Mouse (Mus musculus): Measurements from ENCODE around the gene Susd6. TPM values are rescaled to one million over a fixed set of nuclear protein-coding genes. Genes with fewer than 3 reads are reported as not detected.

The Susd6 gene
- polyA plus RNA-seq, 1 experiment from 2014 or later = 21.5 TPM

DNA sequence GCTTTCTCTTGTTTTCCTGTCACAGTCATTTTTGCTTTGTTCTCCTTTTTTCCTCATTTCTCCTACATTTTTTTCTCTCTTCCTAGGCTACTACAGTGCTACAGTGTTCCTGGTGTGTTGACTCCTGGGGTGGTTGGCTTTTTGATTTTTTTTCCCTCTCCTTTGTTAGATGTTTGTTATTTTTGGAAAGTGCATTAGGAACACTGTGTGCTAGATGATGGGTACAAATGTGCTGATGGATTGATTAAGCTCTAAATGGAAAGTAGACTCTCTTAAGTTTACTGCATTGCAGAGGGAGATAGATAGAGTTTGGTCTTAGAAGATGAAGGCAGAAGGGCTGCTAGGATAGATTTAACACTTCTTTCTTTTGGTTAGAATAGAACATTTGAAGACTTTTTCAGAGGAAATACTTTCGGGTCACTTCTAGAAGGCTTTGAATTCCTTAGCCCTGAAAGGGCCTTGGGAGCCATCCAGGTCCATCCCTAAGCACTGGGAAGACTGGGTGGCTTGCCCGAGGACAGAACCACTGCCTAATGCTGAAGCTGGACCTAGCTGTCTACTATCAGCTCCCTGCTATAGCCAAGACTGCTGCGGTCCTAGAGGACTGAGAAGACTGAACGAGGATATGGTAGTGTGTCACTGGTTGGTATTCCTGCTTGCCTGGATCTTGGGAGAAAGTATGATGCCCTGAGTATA is 31.1 kb downstream of the Susd6 start:
- Histone ChIP-seq H3K27me3 (ENCODE audit: control insufficient read depth, insufficient read depth, low read length) (no peaks in the 10 kb centered on the region), H3K4me1 (replicated peaks; ENCODE audit: control insufficient read depth, insufficient read depth, low read length) (no peaks in the 10 kb centered on the region; the same call in 1 of the 2 replicates), H3K36me3 (ENCODE audit: control insufficient read depth, insufficient read depth, low read length) (no peaks in the 10 kb centered on the region), H3K4me3 (ENCODE audit: low read depth, low read length) (no peak overlapping the region), H3K9ac (ENCODE audit: low read length) (no peak overlapping the region), H3K4me2 (ENCODE audit: low read depth, low read length, severe bottlenecking) (no peak overlapping the region), H3K9me3 (ENCODE audit: control insufficient read depth, low read length) (no peaks in the 10 kb centered on the region), H3K27ac (ENCODE audit: low read depth, low read length) (no peak overlapping the region)
- DNase-seq (ENCODE audit: low spot score) = no peak
- no peak for ATAC-seq (replicated peaks; ENCODE audit: low FRiP score)
- 93% methylated on average over 4 of the region's 4 CpGs for WGBS

DNA sequence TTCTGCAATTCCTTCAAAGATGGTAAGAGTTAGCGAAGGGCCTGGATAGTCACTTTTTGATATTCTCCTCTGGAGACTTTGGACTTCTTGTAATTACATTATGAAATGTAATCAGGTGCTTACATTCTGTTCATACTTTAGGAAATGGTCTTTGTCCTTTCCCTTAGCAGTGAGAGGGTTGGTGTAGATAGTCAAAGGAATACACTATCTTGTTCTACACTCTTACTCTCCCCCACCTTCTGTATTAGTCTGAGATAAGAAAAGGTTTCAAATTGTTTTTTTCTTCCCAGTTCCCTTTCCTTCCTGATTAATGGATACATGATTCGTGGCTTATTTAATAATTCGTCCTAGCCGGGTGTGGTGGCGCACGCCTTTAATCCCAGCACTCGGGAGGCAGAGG is 32.2 kb downstream of the Susd6 start:
- H3K4me1 ChIP-seq (replicated peaks; ENCODE audit: control insufficient read depth, insufficient read depth, low read length) = no peaks in the 10 kb centered on the region
- WGBS = 93% methylated on average over 7 of the region's 7 CpGs
- no peak overlapping the region for H3K27ac ChIP-seq (ENCODE audit: low read depth, low read length)
- H3K4me3 ChIP-seq (ENCODE audit: low read depth, low read length) = no peak overlapping the region
- no peak overlapping the region for H3K4me2 ChIP-seq (ENCODE audit: low read depth, low read length, severe bottlenecking)
- ATAC-seq (replicated peaks; ENCODE audit: low FRiP score) = no peak
- no peaks in the 10 kb centered on the region for H3K36me3 ChIP-seq (ENCODE audit: control insufficient read depth, insufficient read depth, low read length)
- no peak overlapping the region for H3K9ac ChIP-seq (ENCODE audit: low read length)
- H3K9me3 ChIP-seq (ENCODE audit: control insufficient read depth, low read length) = no peaks in the 10 kb centered on the region
- no peaks in the 10 kb centered on the region for H3K27me3 ChIP-seq (ENCODE audit: control insufficient read depth, insufficient read depth, low read length)
- no peak for DNase-seq (ENCODE audit: low spot score)

DNA sequence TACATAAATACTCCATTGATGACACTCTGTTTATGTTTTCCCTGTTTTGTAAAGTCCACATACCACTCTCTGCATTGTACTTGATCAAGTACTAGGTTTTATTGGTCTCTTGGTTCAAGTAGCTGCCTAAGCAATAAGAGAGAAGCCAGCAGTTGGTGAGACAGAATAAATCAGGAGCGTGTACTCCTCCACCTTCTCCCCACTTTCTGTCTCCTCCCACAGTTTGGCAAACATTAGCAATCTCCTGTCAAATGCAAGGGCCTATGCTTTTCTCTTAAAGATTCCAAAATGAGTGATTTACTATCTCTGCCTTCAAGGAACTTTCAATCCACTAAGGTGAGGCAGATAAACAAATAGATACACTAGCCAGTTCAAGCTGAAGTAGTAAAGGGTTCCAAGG is 33.9 kb downstream of the Susd6 start:
- Histone ChIP-seq H3K4me2 (ENCODE audit: low read depth, low read length, severe bottlenecking) (no peak overlapping the region), H3K9me3 (ENCODE audit: control insufficient read depth, low read length) (no peaks in the 10 kb centered on the region), H3K27me3 (ENCODE audit: control insufficient read depth, insufficient read depth, low read length) (no peaks in the 10 kb centered on the region), H3K4me3 (ENCODE audit: low read depth, low read length) (no peak overlapping the region), H3K4me1 (replicated peaks; ENCODE audit: control insufficient read depth, insufficient read depth, low read length) (no peaks in the 10 kb centered on the region), H3K27ac (ENCODE audit: low read depth, low read length) (no peak overlapping the region), H3K9ac (ENCODE audit: low read length) (no peak overlapping the region), H3K36me3 (ENCODE audit: control insufficient read depth, insufficient read depth, low read length) (no peaks in the 10 kb centered on the region)
- DNase-seq (ENCODE audit: low spot score) = no peak
- ATAC-seq (replicated peaks; ENCODE audit: low FRiP score) = no peak
- WGBS = 82% methylated on average over 1 of the region's 1 CpGs

DNA sequence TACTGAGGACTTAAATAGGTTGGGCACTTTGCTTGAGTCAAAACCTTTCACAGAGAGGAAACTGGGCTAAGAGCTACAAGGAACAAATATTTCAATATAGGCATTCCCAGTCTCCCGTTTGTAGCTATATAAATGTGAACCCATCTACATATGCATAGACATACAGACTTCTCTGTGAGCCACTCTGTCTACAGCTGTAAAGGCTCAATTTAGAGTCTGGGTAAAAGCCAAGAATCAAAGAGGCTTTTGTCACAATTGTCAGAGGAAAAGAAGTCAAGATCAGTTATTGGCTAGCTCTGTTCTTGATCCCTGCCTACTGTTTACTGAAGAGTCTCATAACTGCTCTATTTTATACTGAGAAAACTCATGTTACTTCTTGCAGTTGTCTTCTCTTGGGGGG is 36.1 kb downstream of the Susd6 start:
- Histone ChIP-seq H3K36me3 (ENCODE audit: control insufficient read depth, insufficient read depth, low read length) (no peaks in the 10 kb centered on the region), H3K9ac (ENCODE audit: low read length) (no peak overlapping the region), H3K27ac (ENCODE audit: low read depth, low read length) (no peak overlapping the region), H3K4me1 (replicated peaks; ENCODE audit: control insufficient read depth, insufficient read depth, low read length) (no peaks in the 10 kb centered on the region), H3K27me3 (ENCODE audit: control insufficient read depth, insufficient read depth, low read length) (no peaks in the 10 kb centered on the region), H3K9me3 (ENCODE audit: control insufficient read depth, low read length) (no peaks in the 10 kb centered on the region), H3K4me3 (ENCODE audit: low read depth, low read length) (no peak overlapping the region), H3K4me2 (ENCODE audit: low read depth, low read length, severe bottlenecking) (no peak overlapping the region)
- DNase-seq (ENCODE audit: low spot score) (no peak), ATAC-seq (replicated peaks; ENCODE audit: low FRiP score) (no peak)
- WGBS = 67% methylated on average over 1 of the region's 1 CpGs

DNA sequence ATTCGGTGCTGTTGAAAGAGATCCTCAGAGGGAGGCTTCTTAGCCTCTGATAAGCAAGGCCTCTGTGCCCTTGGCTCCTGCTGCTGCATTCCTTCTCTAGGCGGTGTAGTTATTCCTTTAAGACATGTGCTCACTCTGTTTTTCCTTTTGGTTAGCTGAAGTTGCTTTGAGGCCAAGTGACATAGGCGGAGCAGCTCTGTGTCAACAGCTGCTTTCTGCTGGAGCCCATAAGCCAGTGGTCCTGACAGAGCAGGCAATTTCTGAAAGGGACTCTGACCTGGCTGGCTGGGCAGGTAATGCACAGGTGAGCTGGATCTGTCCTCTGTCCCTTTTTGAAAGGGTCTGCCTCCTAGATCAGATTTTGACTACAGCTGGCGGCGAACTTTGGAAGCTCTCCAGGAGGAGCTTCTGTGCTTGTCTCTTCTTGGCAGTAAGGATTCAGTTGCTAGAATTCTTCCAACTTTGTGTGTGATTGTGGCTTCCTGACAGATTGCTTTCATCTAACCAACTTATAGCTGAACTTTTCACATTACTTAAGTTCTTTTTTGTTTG is 37.2 kb downstream of the Susd6 start:
- 87% methylated on average over 5 of the region's 5 CpGs for WGBS
- Histone ChIP-seq H3K27me3 (ENCODE audit: control insufficient read depth, insufficient read depth, low read length) (no peaks in the 10 kb centered on the region), H3K4me2 (ENCODE audit: low read depth, low read length, severe bottlenecking) (no peak overlapping the region), H3K9me3 (ENCODE audit: control insufficient read depth, low read length) (no peaks in the 10 kb centered on the region), H3K9ac (ENCODE audit: low read length) (no peak overlapping the region), H3K4me3 (ENCODE audit: low read depth, low read length) (no peak overlapping the region), H3K4me1 (replicated peaks; ENCODE audit: control insufficient read depth, insufficient read depth, low read length) (no peaks in the 10 kb centered on the region), H3K36me3 (ENCODE audit: control insufficient read depth, insufficient read depth, low read length) (no peaks in the 10 kb centered on the region; the same call in 1 of the 2 replicates), H3K27ac (ENCODE audit: low read depth, low read length) (no peak overlapping the region)
- ATAC-seq (replicated peaks; ENCODE audit: low FRiP score) (no peak), DNase-seq (ENCODE audit: low spot score) (no peak)

DNA sequence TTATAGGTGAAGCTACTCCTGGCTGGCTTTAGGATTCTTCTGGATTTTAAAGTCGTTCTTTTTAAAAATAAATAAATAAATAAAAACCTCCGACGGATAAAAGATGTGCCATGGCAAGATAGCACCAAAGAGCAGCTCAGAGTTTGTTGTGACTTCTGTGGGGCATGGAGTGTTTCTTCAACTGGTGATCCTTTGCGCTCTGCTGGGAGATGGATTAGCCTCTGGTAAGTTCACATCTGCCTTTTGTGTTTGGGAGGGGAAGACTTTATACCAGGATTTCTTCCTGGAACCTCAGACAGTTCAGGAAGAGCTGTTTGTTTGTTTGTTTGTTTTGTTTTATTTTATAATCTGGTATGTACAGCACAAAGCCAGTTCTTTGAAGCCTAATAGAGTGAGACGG is 37.7 kb downstream of the Susd6 start:
- Histone ChIP-seq H3K27ac (ENCODE audit: low read depth, low read length) (no peak overlapping the region), H3K4me3 (ENCODE audit: low read depth, low read length) (no peak overlapping the region), H3K4me1 (replicated peaks; ENCODE audit: control insufficient read depth, insufficient read depth, low read length) (no peaks in the 10 kb centered on the region), H3K4me2 (ENCODE audit: low read depth, low read length, severe bottlenecking) (no peak overlapping the region), H3K27me3 (ENCODE audit: control insufficient read depth, insufficient read depth, low read length) (no peaks in the 10 kb centered on the region), H3K9ac (ENCODE audit: low read length) (no peak overlapping the region), H3K36me3 (ENCODE audit: control insufficient read depth, insufficient read depth, low read length) (no peaks in the 10 kb centered on the region; the same call in 1 of the 2 replicates), H3K9me3 (ENCODE audit: control insufficient read depth, low read length) (no peaks in the 10 kb centered on the region)
- 90% methylated on average over 5 of the region's 5 CpGs for WGBS
- ATAC-seq (replicated peaks; ENCODE audit: low FRiP score) (no peak), DNase-seq (ENCODE audit: low spot score) (no peak)

DNA sequence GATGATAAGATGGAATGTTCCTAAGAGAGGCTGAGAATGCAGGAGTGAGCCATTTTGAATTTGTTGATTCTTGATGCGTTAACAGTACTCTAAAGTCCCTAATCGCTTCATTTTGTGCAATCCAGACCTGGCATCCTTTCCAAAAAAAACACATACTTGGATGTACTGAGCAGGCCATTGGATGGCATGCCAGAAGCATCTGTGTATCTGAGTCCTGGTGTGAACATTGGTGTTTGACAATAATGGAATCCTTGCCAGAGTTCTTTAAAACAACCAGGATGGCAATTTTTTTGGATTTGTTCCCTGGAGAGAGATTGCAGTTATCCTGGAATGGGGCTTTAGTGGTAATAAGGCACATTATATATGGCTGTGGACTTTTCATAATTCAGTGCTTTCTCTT is 38.6 kb downstream of the Susd6 start:
- Histone ChIP-seq H3K27ac (ENCODE audit: low read depth, low read length) (no peak overlapping the region), H3K4me2 (ENCODE audit: low read depth, low read length, severe bottlenecking) (no peak overlapping the region), H3K27me3 (ENCODE audit: control insufficient read depth, insufficient read depth, low read length) (no peaks in the 10 kb centered on the region), H3K9me3 (ENCODE audit: control insufficient read depth, low read length) (no peaks in the 10 kb centered on the region), H3K4me1 (replicated peaks; ENCODE audit: control insufficient read depth, insufficient read depth, low read length) (no peaks in the 10 kb centered on the region), H3K36me3 (ENCODE audit: control insufficient read depth, insufficient read depth, low read length) (no peaks in the 10 kb centered on the region; the same call in 1 of the 2 replicates), H3K9ac (ENCODE audit: low read length) (no peak overlapping the region), H3K4me3 (ENCODE audit: low read depth, low read length) (no peak overlapping the region)
- ATAC-seq (replicated peaks; ENCODE audit: low FRiP score) = no peak
- 97% methylated on average over 2 of the region's 2 CpGs for WGBS
- DNase-seq (ENCODE audit: low spot score) = no peak

DNA sequence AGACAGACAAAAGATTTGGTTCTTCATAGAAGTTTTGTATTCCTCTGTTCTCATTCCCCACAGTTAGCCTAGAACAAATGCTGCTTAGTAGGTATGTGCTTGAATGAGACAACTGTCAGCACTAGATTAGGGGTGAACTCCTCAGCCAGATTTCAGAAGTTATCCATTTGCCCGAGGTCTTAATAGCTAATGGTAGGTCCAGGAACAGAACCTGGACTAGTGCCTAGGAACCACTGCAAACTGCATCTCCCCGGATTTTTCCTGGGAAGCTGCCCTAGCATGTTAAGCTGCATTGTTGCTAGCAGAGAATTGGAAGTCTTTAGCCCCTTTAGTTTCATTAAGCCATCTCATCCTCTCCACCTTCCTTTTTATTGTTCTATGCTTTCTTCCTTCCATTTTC is 39.9 kb downstream of the Susd6 start:
- Histone ChIP-seq H3K4me3 (ENCODE audit: low read depth, low read length) (no peak overlapping the region), H3K27ac (ENCODE audit: low read depth, low read length) (no peak overlapping the region), H3K27me3 (ENCODE audit: control insufficient read depth, insufficient read depth, low read length) (no peaks in the 10 kb centered on the region), H3K4me1 (replicated peaks; ENCODE audit: control insufficient read depth, insufficient read depth, low read length) (no peaks in the 10 kb centered on the region), H3K9me3 (ENCODE audit: control insufficient read depth, low read length) (no peaks in the 10 kb centered on the region), H3K4me2 (ENCODE audit: low read depth, low read length, severe bottlenecking) (no peak overlapping the region), H3K36me3 (ENCODE audit: control insufficient read depth, insufficient read depth, low read length) (no peaks in the 10 kb centered on the region; the same call in 1 of the 2 replicates), H3K9ac (ENCODE audit: low read length) (no peak overlapping the region)
- DNase-seq (ENCODE audit: low spot score) (no peak), ATAC-seq (replicated peaks; ENCODE audit: low FRiP score) (no peak)
- WGBS = 74% methylated on average over 2 of the region's 2 CpGs

DNA sequence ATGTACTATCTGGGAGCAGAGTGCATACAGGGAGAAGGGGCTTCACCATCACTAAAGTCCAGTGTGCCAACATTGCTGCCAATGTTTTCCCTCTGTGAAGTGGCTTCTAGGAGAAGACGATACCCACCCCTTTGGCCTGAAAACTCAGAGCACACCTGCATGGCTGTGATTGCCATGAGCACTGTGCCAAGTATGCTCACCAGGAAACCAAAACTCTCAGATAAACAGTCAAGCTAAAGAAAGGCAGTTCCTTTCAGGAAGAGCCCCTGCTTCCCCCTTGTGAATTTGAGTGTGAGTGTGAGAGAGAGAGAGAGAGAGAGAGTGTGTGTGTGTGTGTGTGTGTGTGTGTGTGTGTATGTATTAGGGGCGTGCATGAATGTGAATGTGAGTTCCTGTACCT is 40.5 kb downstream of the Susd6 start:
- no peak overlapping the region for H3K4me3 ChIP-seq (ENCODE audit: low read depth, low read length)
- ATAC-seq (replicated peaks; ENCODE audit: low FRiP score) (no peak), DNase-seq (ENCODE audit: low spot score) (no peak)
- H3K4me2 ChIP-seq (ENCODE audit: low read depth, low read length, severe bottlenecking) = no peak overlapping the region
- no peaks in the 10 kb centered on the region for H3K9me3 ChIP-seq (ENCODE audit: control insufficient read depth, low read length)
- no peaks in the 10 kb centered on the region; the same call in 1 of the 2 replicates for H3K36me3 ChIP-seq (ENCODE audit: control insufficient read depth, insufficient read depth, low read length)
- H3K4me1 ChIP-seq (replicated peaks; ENCODE audit: control insufficient read depth, insufficient read depth, low read length) = no peaks in the 10 kb centered on the region
- no peak overlapping the region for H3K9ac ChIP-seq (ENCODE audit: low read length)
- H3K27me3 ChIP-seq (ENCODE audit: control insufficient read depth, insufficient read depth, low read length) = no peaks in the 10 kb centered on the region
- WGBS = 86% methylated on average over 2 of the region's 2 CpGs
- no peak overlapping the region for H3K27ac ChIP-seq (ENCODE audit: low read depth, low read length)
